Mouse (Mus musculus) B cell, adult 2 months (primary cell): ENCODE results near the gene Gm48551.

Experiments used
- DNase-seq, 2 experiments: peaks; one replicate each; pipeline ENCODE4 v3.0.0; 2022

Gene Gm48551

GRCm38 (mm10) chr10:81419111-81419928 lies 35.1 kb downstream of the Gm48551 start:
- DNase-seq = no peak

GRCm38 (mm10) chr10:81420191-81420767 lies 36.0 kb downstream of the Gm48551 start:
- DNase-seq = no peak

- DNase-seq = no peak
These were observed 37.0 kb downstream of the Gm48551 start for GRCm38 (mm10) chr10:81421041-81421796.

- no peak for DNase-seq
These were observed 37.5 kb downstream of the Gm48551 start for GRCm38 (mm10) chr10:81421797-81422100.

GRCm38 (mm10) chr10:81422191-81422590 lies 37.9 kb downstream of the Gm48551 start:
- DNase-seq = no peak

GRCm38 (mm10) chr10:81422661-81423217 lies 38.5 kb downstream of the Gm48551 start:
- DNase-seq = no peak

GRCm38 (mm10) chr10:81423476-81424245 lies 39.4 kb downstream of the Gm48551 start:
- DNase-seq = no peak

- DNase-seq = no peak
These were observed 40.2 kb downstream of the Gm48551 start for GRCm38 (mm10) chr10:81424246-81425051.

GRCm38 (mm10) chr10:81425236-81425850 lies 41.1 kb downstream of the Gm48551 start:
- no peak for DNase-seq

GRCm38 (mm10) chr10:81426081-81426671 lies 41.9 kb downstream of the Gm48551 start:
- DNase-seq = no peak

GRCm38 (mm10) chr10:81426897-81427296 lies 42.6 kb downstream of the Gm48551 start:
- DNase-seq = peak in 1 of 2 experiments; percentile 27

GRCm38 (mm10) chr10:81427327-81427726 lies 43.1 kb downstream of the Gm48551 start:
- DNase-seq = no peak

- no peak for DNase-seq
These were observed 43.7 kb downstream of the Gm48551 start for GRCm38 (mm10) chr10:81427804-81428506.

- no peak for DNase-seq
These were observed 44.2 kb downstream of the Gm48551 start for GRCm38 (mm10) chr10:81428507-81428870.

- DNase-seq = peak in 1 of 2 experiments; percentile 28
These were observed 44.8 kb downstream of the Gm48551 start for GRCm38 (mm10) chr10:81429092-81429491.

GRCm38 (mm10) chr10:81429605-81430061 lies 45.4 kb downstream of the Gm48551 start:
- DNase-seq = peak; percentile 83 to 84

- DNase-seq = peak; percentile 80 to 85
These were observed 46.0 kb downstream of the Gm48551 start for GRCm38 (mm10) chr10:81430141-81430830.

- DNase-seq = peak; percentile 62 to 69
These were observed 46.7 kb downstream of the Gm48551 start for GRCm38 (mm10) chr10:81430831-81431525.
